Mouse (Mus musculus): Measurements from ENCODE around the gene Ephx3. TPM values are rescaled to one million over a fixed set of nuclear protein-coding genes. Genes with fewer than 3 reads are reported as not detected.
"Not testable (repeated sequence)": the region's sequence is repeated elsewhere in the genome, so short reads cannot be mapped to it uniquely, and the experiment has no call there.

Ephx3 gene
- polyA plus RNA-seq (2015; fragmentation: Nextera tagmentation; extraction: Ambion mirVana), result 0.10 and 0.23 TPM in 2 replicates

- peak within 1 kb of the TSS; percentile 76 for H3K4me2 ChIP-seq
- H3K9me3 ChIP-seq, result no peaks in the 10 kb centered on the region
- H3K4me3 ChIP-seq, result peak within 1 kb of the TSS; percentile 39
- peaks cover 17% of the 10 kb centered on the region for H3K4me1 ChIP-seq (replicated peaks)
- H3K27ac ChIP-seq, result no peak within 1 kb of the TSS
- H3K36me3 ChIP-seq, result no peaks in the 10 kb centered on the region
- H3K9ac ChIP-seq, result peak within 1 kb of the TSS; percentile 63
- ATAC-seq (ENCODE audit: low FRiP score), result peak; percentile 69; the same call in 1 of the 2 replicates
- peaks cover 26% of the 10 kb centered on the region for H3K27me3 ChIP-seq
- WGBS, result 6% methylated on average over 42 of the region's 42 CpGs
Observed at GRCm38 (mm10) chr17:32188863-32189636, at the start of gene Ephx3. Gene Ephx3, minus strand, starts transcription at chr17:32189549.

GRCm38 (mm10) chr17:32238589-32238988 is 49.2 kb upstream of the Ephx3 start:
- ATAC-seq (ENCODE audit: low FRiP score), result no peak
- H3K27ac ChIP-seq, result no peak overlapping the region
- WGBS, result 78% methylated on average over 1 of the region's 1 CpGs

GRCm38 (mm10) chr17:32235534-32236191 is 46.3 kb upstream of the Ephx3 start:
- WGBS, result 65% methylated on average over 5 of the region's 5 CpGs
- Histone ChIP-seq H3K9ac (no peak overlapping the region), H3K4me1 (replicated peaks) (peaks cover 20% of the 10 kb centered on the region), H3K9me3 (no peaks in the 10 kb centered on the region), H3K27ac (peak overlapping the region; percentile 70), H3K27me3 (no peaks in the 10 kb centered on the region), H3K4me3 (no peak overlapping the region), H3K4me2 (no peak overlapping the region), H3K36me3 (peaks cover 5% of the 10 kb centered on the region)
- peak; percentile 57; the same call in 1 of the 2 replicates for ATAC-seq (ENCODE audit: low FRiP score)

More at GRCm38 (mm10) chr17:32238589-32238988, 49.2 kb upstream of the Ephx3 start:
- Histone ChIP-seq H3K9me3 (no peaks in the 10 kb centered on the region), H3K9ac (no peak overlapping the region), H3K4me3 (no peak overlapping the region), H3K27me3 (no peaks in the 10 kb centered on the region), H3K4me2 (no peak overlapping the region), H3K36me3 (peaks cover 9% of the 10 kb centered on the region), H3K4me1 (replicated peaks) (peaks cover 20% of the 10 kb centered on the region)

- H3K27ac ChIP-seq, result no peak overlapping the region
- H3K36me3 ChIP-seq, result peaks cover 19% of the 10 kb centered on the region
- no peaks in the 10 kb centered on the region for H3K9me3 ChIP-seq
- no peak overlapping the region for H3K9ac ChIP-seq
- no peak overlapping the region for H3K4me2 ChIP-seq
- ATAC-seq (ENCODE audit: low FRiP score), result no peak
- H3K27me3 ChIP-seq, result no peaks in the 10 kb centered on the region
- H3K4me1 ChIP-seq (replicated peaks), result peaks cover 20% of the 10 kb centered on the region
- no peak overlapping the region for H3K4me3 ChIP-seq
Observed at GRCm38 (mm10) chr17:32233174-32233573, 43.8 kb upstream of the Ephx3 start.

GRCm38 (mm10) chr17:32229256-32229655 is 39.9 kb upstream of the Ephx3 start:
- Histone ChIP-seq H3K9me3 (no peaks in the 10 kb centered on the region), H3K4me2 (no peak overlapping the region), H3K27ac (no peak overlapping the region), H3K4me1 (replicated peaks) (peaks cover 1% of the 10 kb centered on the region; the same call in 1 of the 2 replicates), H3K4me3 (no peak overlapping the region), H3K9ac (no peak overlapping the region), H3K36me3 (peaks cover 51% of the 10 kb centered on the region), H3K27me3 (no peaks in the 10 kb centered on the region)
- no peak for ATAC-seq (ENCODE audit: low FRiP score)
- WGBS, result 98% methylated on average over 4 of the region's 4 CpGs

- no peak for ATAC-seq (ENCODE audit: low FRiP score)
- Histone ChIP-seq H3K4me1 (replicated peaks) (0 out of 2 replicates have a peak, but pooled peaks cover 4% of the 10 kb centered on the region), H3K4me3 (no peak overlapping the region), H3K9ac (no peak overlapping the region), H3K36me3 (peaks cover 85% of the 10 kb centered on the region), H3K27me3 (no peaks in the 10 kb centered on the region), H3K4me2 (no peak overlapping the region), H3K27ac (no peak overlapping the region), H3K9me3 (no peaks in the 10 kb centered on the region)
- 77% methylated on average over 3 of the region's 3 CpGs for WGBS
Observed at GRCm38 (mm10) chr17:32220873-32221272, 31.5 kb upstream of the Ephx3 start.

- H3K4me3 ChIP-seq; H3K27ac ChIP-seq; H3K4me1 ChIP-seq (replicated peaks); H3K9me3 ChIP-seq; ATAC-seq (ENCODE audit: low FRiP score); H3K27me3 ChIP-seq; H3K9ac ChIP-seq; H3K4me2 ChIP-seq: not testable (repeated sequence)
- peaks cover 85% of the 10 kb centered on the region for H3K36me3 ChIP-seq
- WGBS, result 73% methylated on average over 4 of the region's 4 CpGs
Observed at GRCm38 (mm10) chr17:32215587-32215986, 26.2 kb upstream of the Ephx3 start.

- not testable (repeated sequence) for H3K4me3 ChIP-seq; H3K27me3 ChIP-seq; ATAC-seq (ENCODE audit: low FRiP score); H3K4me2 ChIP-seq; H3K9ac ChIP-seq; H3K9me3 ChIP-seq; H3K27ac ChIP-seq
- Histone ChIP-seq H3K4me1 (replicated peaks) (0 out of 2 replicates have a peak, but pooled peaks cover 19% of the 10 kb centered on the region), H3K36me3 (peaks cover 95% of the 10 kb centered on the region)
- 91% methylated on average over 6 of the region's 6 CpGs for WGBS
Observed at GRCm38 (mm10) chr17:32211554-32211953, 22.2 kb upstream of the Ephx3 start.

- Histone ChIP-seq H3K9ac (no peak overlapping the region; the same call in 1 of the 2 replicates), H3K4me1 (replicated peaks) (0 out of 2 replicates have a peak, but pooled peaks cover 19% of the 10 kb centered on the region), H3K9me3 (no peaks in the 10 kb centered on the region), H3K4me3 (no peak overlapping the region), H3K4me2 (no peak overlapping the region), H3K36me3 (peaks cover 95% of the 10 kb centered on the region), H3K27me3 (no peaks in the 10 kb centered on the region), H3K27ac (peak overlapping the region; percentile 40; the same call in 1 of the 2 replicates)
- ATAC-seq (ENCODE audit: low FRiP score), result peak; percentile 73
- 30% methylated on average over 3 of the region's 3 CpGs for WGBS
Observed at GRCm38 (mm10) chr17:32209752-32210151, 20.4 kb upstream of the Ephx3 start.

- peaks cover 95% of the 10 kb centered on the region for H3K36me3 ChIP-seq
- 69% methylated on average over 6 of the region's 6 CpGs for WGBS
- no peaks in the 10 kb centered on the region for H3K9me3 ChIP-seq
- no peak overlapping the region for H3K4me3 ChIP-seq
- ATAC-seq (ENCODE audit: low FRiP score), result no peak
- H3K4me2 ChIP-seq, result no peak overlapping the region
- 0 out of 2 replicates have a peak, but pooled peaks cover 19% of the 10 kb centered on the region for H3K4me1 ChIP-seq (replicated peaks)
- peak overlapping the region; percentile 40 for H3K27ac ChIP-seq
- H3K9ac ChIP-seq, result peak overlapping the region; percentile 19; the same call in 1 of the 2 replicates
- no peaks in the 10 kb centered on the region for H3K27me3 ChIP-seq
Observed at GRCm38 (mm10) chr17:32209144-32209543, 19.8 kb upstream of the Ephx3 start.

- Histone ChIP-seq H3K27ac (peak overlapping the region; percentile 46), H3K4me3 (no peak overlapping the region), H3K27me3 (no peaks in the 10 kb centered on the region), H3K9me3 (no peaks in the 10 kb centered on the region), H3K4me2 (no peak overlapping the region), H3K9ac (no peak overlapping the region), H3K4me1 (replicated peaks) (0 out of 2 replicates have a peak, but pooled peaks cover 19% of the 10 kb centered on the region), H3K36me3 (peaks cover 95% of the 10 kb centered on the region)
- 80% methylated on average over 5 of the region's 5 CpGs for WGBS
- no peak for ATAC-seq (ENCODE audit: low FRiP score)
Observed at GRCm38 (mm10) chr17:32207586-32208245, 18.4 kb upstream of the Ephx3 start.

GRCm38 (mm10) chr17:32205345-32205744 is 16.0 kb upstream of the Ephx3 start:
- no peak for ATAC-seq (ENCODE audit: low FRiP score)
- Histone ChIP-seq H3K4me2 (no peak overlapping the region), H3K27ac (no peak overlapping the region), H3K4me3 (no peak overlapping the region), H3K27me3 (no peaks in the 10 kb centered on the region), H3K4me1 (replicated peaks) (0 out of 2 replicates have a peak, but pooled peaks cover 15% of the 10 kb centered on the region), H3K9me3 (no peaks in the 10 kb centered on the region), H3K9ac (no peak overlapping the region), H3K36me3 (peaks cover 97% of the 10 kb centered on the region)
- WGBS, result 91% methylated on average over 3 of the region's 3 CpGs

All from hindbrain, embryonic 13.5 days (tissue).